Mouse (Mus musculus) embryonic stem cell, embryonic (primary cell): ENCODE results near the gene Rcc1l.

ENCODE experiments used
- CTCF ChIA-PET, 4 experiments: fragments of 300-600 bp in 2 of 4; fragments of 350-600 bp in 2 of 4; sonication (Branson Sonifier 250); formaldehyde crosslinking; loops; one replicate each; lab custom pipeline; 2022; ENCODE audit warnings: inconsistent platforms in 2 of 4; lab: Charles Lee
- POLR2A ChIA-PET, 4 experiments: fragments of 300-600 bp in 2 of 4; fragments of 350-600 bp in 2 of 4; sonication (Branson Sonifier 250); formaldehyde crosslinking; loops; one replicate each; lab custom pipeline; 2022; ENCODE audit warnings: antibody characterized with exemption in 4 of 4, inconsistent platforms in 1 of 4; lab: Charles Lee

Gene Rcc1l

GRCm38 (mm10) chr5:134101883-134102282 is 74.7 kb downstream of the Rcc1l start:
- POLR2A ChIA-PET: interaction anchor here in 2 of 4 experiments (0.6 to 0.9 kb wide), 4 partner anchors 14 to 26 kb away, joined by 3 to 4 read pairs (median 4); no protein-coding TSS in a partner anchor
- CTCF ChIA-PET: interaction anchor here in 2 of 4 experiments (0.6 to 1.1 kb wide), 3 partner anchors 71 to 202 kb away, joined by 3 to 4 read pairs (median 3); no protein-coding TSS in a partner anchor

- ChIA-PET CTCF (interaction anchor here in 1 of 4 experiments (0.6 to 1.2 kb wide), 4 partner anchors 11 to 141 kb away, joined by 3 to 6 read pairs (median 3); no protein-coding TSS in a partner anchor), POLR2A (interaction anchor here in 2 of 4 experiments (0.6 to 0.9 kb wide), 4 partner anchors 15 to 25 kb away, joined by 3 to 4 read pairs (median 4); no protein-coding TSS in a partner anchor)
Measured at GRCm38 (mm10) chr5:134101322-134101721, 75.3 kb downstream of the Rcc1l start.

- ChIA-PET CTCF (interaction anchor here in 3 of 4 experiments (0.6 to 1.3 kb wide), 5 partner anchors 10 to 346 kb away, joined by 4 to 6 read pairs (median 4); no protein-coding TSS in a partner anchor), POLR2A (interaction anchor here in 3 of 4 experiments (0.6 to 1.7 kb wide), 7 partner anchors 9 to 550 kb away, joined by 3 to 7 read pairs (median 3); no protein-coding TSS in a partner anchor)
Measured at GRCm38 (mm10) chr5:134100232-134100771, 76.3 kb downstream of the Rcc1l start.

- POLR2A ChIA-PET: interaction anchor here in 3 of 4 experiments (0.6 to 1.7 kb wide), 19 partner anchors 9 to 551 kb away, joined by 3 to 7 read pairs (median 3); partner anchors contain the start of genes Clip2 (in 1 of the 3), Gtf2i (in 1 of the 3) and Gtf2ird2 (in 1 of the 3)
- CTCF ChIA-PET: interaction anchor here (0.5 to 1.4 kb wide), 10 partner anchors 16 to 551 kb away, joined by 3 to 4 read pairs (median 4); no protein-coding TSS in a partner anchor
Measured at GRCm38 (mm10) chr5:134099496-134100211, 76.9 kb downstream of the Rcc1l start, which contains the start of gene Castor2. Gene Castor2, plus strand, starts transcription at chr5:134099711.

- POLR2A ChIA-PET: interaction anchor here in 3 of 4 experiments (0.6 to 1.7 kb wide), 17 partner anchors 8 to 453 kb away, joined by 3 to 7 read pairs (median 3); partner anchors contain the start of genes Clip2 (in 1 of the 3), Gtf2i (in 1 of the 3) and Gtf2ird2 (in 1 of the 3)
- CTCF ChIA-PET: interaction anchor here (0.5 to 1.4 kb wide), 10 partner anchors 16 to 552 kb away, joined by 3 to 4 read pairs (median 4); no protein-coding TSS in a partner anchor
Measured at GRCm38 (mm10) chr5:134098976-134099375, 77.6 kb downstream of the Rcc1l start.

- CTCF ChIA-PET: interaction anchor here in 2 of 4 experiments (1.2 to 1.4 kb wide), 2 partner anchors 37 to 48 kb away, joined by 3 to 4 read pairs; no protein-coding TSS in a partner anchor
- POLR2A ChIA-PET: interaction anchor here in 2 of 4 experiments (0.8 to 1.7 kb wide), 6 partner anchors 16 to 216 kb away, joined by 3 to 6 read pairs (median 4); partner anchors contain the start of genes Gtf2i (in 1 of the 2) and Gtf2ird2 (in 1 of the 2)
Measured at GRCm38 (mm10) chr5:134098341-134098902, 78.2 kb downstream of the Rcc1l start.
